Mouse (Mus musculus) G1E (cell line): ENCODE results near the gene Zfp507.

Experiments
- CTCF ChIP-seq: IDR thresholded peaks from 2 replicates; pipeline ENCODE4 v1.5.1; 2012; ENCODE audit warnings: low read depth, low read length, inconsistent platforms, mixed read lengths
- GATA1 ChIP-seq: IDR thresholded peaks from 2 replicates; pipeline ENCODE4 v1.6.1; 2012; ENCODE audit warnings: borderline replicate concordance, low read length, inconsistent platforms, mixed read lengths
- TAL1 ChIP-seq: conservative IDR thresholded peaks from 2 replicates; pipeline ENCODE4 v1.6.1; 2012; ENCODE audit warnings: low read depth, low read length, inconsistent platforms, mixed read lengths

DNA sequence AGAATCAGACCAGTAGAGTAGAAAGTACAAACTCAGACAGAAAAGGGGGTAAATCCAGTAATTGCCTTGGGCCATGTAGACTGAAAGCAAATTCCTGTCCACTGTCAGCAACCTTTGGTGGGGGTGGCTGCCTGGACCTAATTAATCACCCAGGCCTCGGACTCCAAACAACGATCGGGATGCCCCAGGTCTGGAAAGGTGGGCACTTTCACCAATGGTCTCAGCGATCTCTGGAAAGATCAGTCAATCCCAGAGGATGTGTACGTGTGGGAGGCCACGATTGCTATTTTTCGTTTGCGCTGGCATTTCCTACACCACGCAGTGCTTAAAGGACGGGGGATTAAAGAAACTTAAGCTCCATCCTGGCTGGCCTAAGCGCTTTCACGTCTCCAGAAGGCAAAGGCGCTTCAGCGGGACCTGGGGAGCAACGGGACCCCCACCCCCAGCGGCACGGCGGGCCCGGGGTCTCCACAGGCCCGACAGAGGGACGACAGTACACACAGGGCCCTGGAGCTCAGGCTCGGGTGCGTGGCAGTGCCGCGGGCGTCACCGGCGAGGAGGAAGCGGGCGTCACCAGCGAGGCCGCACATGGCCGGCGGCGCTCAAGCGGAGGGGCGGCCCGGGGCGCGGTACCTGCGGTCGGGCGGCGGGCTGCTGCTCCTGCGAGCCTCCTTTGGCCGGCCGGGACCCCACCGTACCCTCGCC lies 450 bp downstream of the Zfp507 start:
- TF ChIP-seq CTCF (no peak), TAL1 (no peak), GATA1 (no peak)
